Mouse (Mus musculus) lung, postnatal 0 days (tissue): ENCODE data around the gene Spi1. TPM values are rescaled to one million over a fixed set of nuclear protein-coding genes. Genes with fewer than 3 reads are reported as not detected.
A peak's percentile ranks its signal among the peaks of the same experiment; 100 is the strongest.

Experiments
- ATAC-seq: fragments of 200-750 bp; cut with Nextera tagmentation; 2 replicates; pipeline ENCODE4 v1.8.0; 2017; ENCODE audit warnings: moderate library complexity
- DNase-seq: peaks from one replicate; pipeline ENCODE4 v3.0.0-alpha.2; 2016; ENCODE audit warnings: low spot score
- H3K27ac ChIP-seq: fragments of 300-500 bp; sonication (generic); 2 replicates; pipeline ENCODE4 v1.5.1; 2014; ENCODE audit warnings: antibody characterized with exemption, mild to moderate bottlenecking, low read length, mixed read lengths
- H3K27me3 ChIP-seq: fragments of 300-500 bp; sonication (generic); replicated peaks from 2 replicates; pipeline ENCODE4 v1.6.1; 2014; ENCODE audit warnings: low read length, mixed read lengths; ENCODE audit not compliant: insufficient read depth
- H3K36me3 ChIP-seq: fragments of 300-500 bp; sonication (generic); 2 replicates; pipeline ENCODE4 v1.6.1; 2014; ENCODE audit warnings: low read length, mixed read lengths; ENCODE audit not compliant: insufficient read depth
- H3K4me1 ChIP-seq: fragments of 300-500 bp; sonication (generic); 2 replicates; pipeline ENCODE4 v1.6.1; 2014; ENCODE audit warnings: antibody characterized with exemption, low read depth, low read length, mixed read lengths; ENCODE audit not compliant: insufficient read depth
- H3K4me2 ChIP-seq: fragments of 300-500 bp; sonication (generic); replicated peaks from 2 replicates; pipeline ENCODE4 v1.6.1; 2014; ENCODE audit warnings: low read depth, mild to moderate bottlenecking, low read length, moderate library complexity, mixed read lengths
- H3K4me3 ChIP-seq: fragments of 300-500 bp; sonication (generic); 2 replicates; pipeline ENCODE4 v1.5.1; 2014; ENCODE audit warnings: low read depth, low read length
- H3K9ac ChIP-seq: fragments of 300-500 bp; sonication (generic); replicated peaks from 2 replicates; pipeline ENCODE4 v1.6.1; 2014; ENCODE audit warnings: low read depth, mild to moderate bottlenecking
- H3K9me3 ChIP-seq: fragments of 300-500 bp; sonication (generic); 2 replicates; pipeline ENCODE4 v1.6.1; 2016; ENCODE audit warnings: low read length, mixed read lengths
- CTCF ChIP-seq: IDR thresholded peaks from 2 replicates; pipeline ENCODE4 v1.5.1; 2016; ENCODE audit warnings: antibody characterized with exemption, mild to moderate bottlenecking
- EP300 ChIP-seq: IDR thresholded peaks from 2 replicates; pipeline ENCODE4 v1.6.1; 2016; ENCODE audit warnings: antibody characterized with exemption, mild to moderate bottlenecking, control low read depth
- WGBS: fragments of 180-500 bp; shearing (Covaris S2); extraction: QIAGEN DNeasy Blood & Tissue Kit; methylation state at CpG from one replicate; pipeline ENCODE4 v1.1.7; 2014; 5-methylcytosine and 5-hydroxymethylcytosine counted together
- polyA plus RNA-seq: library from polyadenylated mRNA; unstranded; fragments of >200 nt; fragmentation: Nextera tagmentation; extraction: Ambion mirVana; gene quantifications from 2 replicates; pipeline ENCODE4 v1.2.1, GENCODE M21; 2015

Spi1 gene
- polyA plus RNA-seq, 1 experiment from 2014 or later = 24.2 TPM

GRCm38 (mm10) chr2:91113334-91113733 lies 31.1 kb downstream of the Spi1 start:
- DNase-seq (no peak), ATAC-seq (no peak)
- Histone ChIP-seq H3K4me3 (no peak overlapping the region), H3K4me1 (no peaks in the 10 kb centered on the region), H3K4me2 (no peak overlapping the region), H3K27ac (0 out of 2 replicates have a peak overlapping the region, but pooled peaks have one; percentile 9), H3K27me3 (no peaks in the 10 kb centered on the region), H3K36me3 (no peaks in the 10 kb centered on the region), H3K9ac (no peak overlapping the region), H3K9me3 (no peaks in the 10 kb centered on the region)
- no peak for TF ChIP-seq CTCF
- TF ChIP-seq EP300 = no peak
- 54% methylated on average over 10 of the region's 10 CpGs for WGBS

GRCm38 (mm10) chr2:91113852-91114251 lies 31.7 kb downstream of the Spi1 start:
- H3K27me3 ChIP-seq = no peaks in the 10 kb centered on the region
- WGBS = 74% methylated on average over 6 of the region's 6 CpGs
- no peak for ATAC-seq
- no peaks in the 10 kb centered on the region for H3K9me3 ChIP-seq
- H3K9ac ChIP-seq = no peak overlapping the region
- H3K36me3 ChIP-seq = no peaks in the 10 kb centered on the region
- no peak for DNase-seq
- no peak overlapping the region for H3K27ac ChIP-seq
- H3K4me1 ChIP-seq = no peaks in the 10 kb centered on the region
- no peak overlapping the region for H3K4me3 ChIP-seq
- TF ChIP-seq EP300 = no peak
- no peak for TF ChIP-seq CTCF
- H3K4me2 ChIP-seq = no peak overlapping the region

- H3K9me3 ChIP-seq = no peaks in the 10 kb centered on the region
- no peaks in the 10 kb centered on the region for H3K27me3 ChIP-seq
- peak overlapping the region; percentile 38 for H3K4me3 ChIP-seq
- no peak overlapping the region for H3K27ac ChIP-seq
- ATAC-seq = peak; percentile 80
- peak overlapping the region; percentile 43 for H3K9ac ChIP-seq
- no peaks in the 10 kb centered on the region for H3K4me1 ChIP-seq
- TF ChIP-seq CTCF (peak; percentile 100), EP300 (no peak)
- WGBS = 10% methylated on average over 35 of the region's 42 CpGs
- peak overlapping the region; percentile 83 for H3K4me2 ChIP-seq
- peak; percentile 96 for DNase-seq
- H3K36me3 ChIP-seq = no peaks in the 10 kb centered on the region
Measured at GRCm38 (mm10) chr2:91114781-91115577, 32.8 kb downstream of the Spi1 start.

GRCm38 (mm10) chr2:91115578-91115970 lies 33.4 kb downstream of the Spi1 start:
- no peaks in the 10 kb centered on the region for H3K27me3 ChIP-seq
- peak; percentile 16 for DNase-seq
- H3K36me3 ChIP-seq = no peaks in the 10 kb centered on the region
- H3K27ac ChIP-seq = no peak overlapping the region
- TF ChIP-seq CTCF = no peak
- TF ChIP-seq EP300 = no peak
- H3K4me3 ChIP-seq = peak overlapping the region; percentile 38
- peak overlapping the region; percentile 83 for H3K4me2 ChIP-seq
- no peak for ATAC-seq
- H3K9me3 ChIP-seq = no peaks in the 10 kb centered on the region
- peak overlapping the region; percentile 43 for H3K9ac ChIP-seq
- no peaks in the 10 kb centered on the region for H3K4me1 ChIP-seq
- WGBS = 17% methylated on average over 12 of the region's 12 CpGs

- H3K36me3 ChIP-seq = no peaks in the 10 kb centered on the region
- H3K4me2 ChIP-seq = no peak overlapping the region
- no peak for TF ChIP-seq CTCF
- TF ChIP-seq EP300 = no peak
- H3K9me3 ChIP-seq = no peaks in the 10 kb centered on the region
- no peak for DNase-seq
- H3K4me3 ChIP-seq = no peak overlapping the region
- no peak overlapping the region for H3K27ac ChIP-seq
- no peaks in the 10 kb centered on the region for H3K4me1 ChIP-seq
- no peaks in the 10 kb centered on the region for H3K27me3 ChIP-seq
- ATAC-seq = no peak
- H3K9ac ChIP-seq = no peak overlapping the region
- WGBS = 74% methylated on average over 5 of the region's 5 CpGs
Measured at GRCm38 (mm10) chr2:91116842-91117241, 34.7 kb downstream of the Spi1 start.

- 71% methylated on average over 11 of the region's 11 CpGs for WGBS
- Histone ChIP-seq H3K27ac (no peak within 1 kb of the TSS), H3K9ac (no peak within 1 kb of the TSS), H3K4me3 (no peak within 1 kb of the TSS), H3K9me3 (no peaks in the 10 kb centered on the region), H3K36me3 (no peaks in the 10 kb centered on the region), H3K4me1 (no peaks in the 10 kb centered on the region), H3K4me2 (no peak within 1 kb of the TSS), H3K27me3 (no peaks in the 10 kb centered on the region)
- ATAC-seq (no peak), DNase-seq (no peak)
- TF ChIP-seq CTCF (no peak), EP300 (no peak)
Measured at GRCm38 (mm10) chr2:91117585-91118275, 35.5 kb downstream of the Spi1 start, which contains the start of gene Mybpc3. Gene Mybpc3 (plus strand): TSS chr2:91118144.
